Mouse (Mus musculus) urinary bladder, adult 18-20 months (tissue): ENCODE results near the gene Esyt2.

Experiments
- DNase-seq, 2 experiments: peaks; one replicate each; pipeline ENCODE4 v3.0.0; 2022; ENCODE audit warnings: low spot score in 2 of 2, mixed read lengths in 2 of 2

Gene Esyt2

GRCm38 (mm10) chr12:116362091-116362490, 81.1 kb downstream of the Esyt2 start:
- DNase-seq = no peak

- no peak for DNase-seq
Measured at GRCm38 (mm10) chr12:116366900-116367299, 85.9 kb downstream of the Esyt2 start.

- no peak for DNase-seq
Measured at GRCm38 (mm10) chr12:116367346-116367745, 86.3 kb downstream of the Esyt2 start.

GRCm38 (mm10) chr12:116368857-116369256, 87.9 kb downstream of the Esyt2 start:
- DNase-seq = no peak

GRCm38 (mm10) chr12:116383101-116383500, 102.1 kb downstream of the Esyt2 start:
- no peak for DNase-seq

- no peak for DNase-seq
Measured at GRCm38 (mm10) chr12:116383995-116384394, 103.0 kb downstream of the Esyt2 start.

GRCm38 (mm10) chr12:116386802-116387201, 105.8 kb downstream of the Esyt2 start:
- no peak for DNase-seq

- DNase-seq = no peak
Measured at GRCm38 (mm10) chr12:116389868-116390267, 108.9 kb downstream of the Esyt2 start.

GRCm38 (mm10) chr12:116394327-116394726, 113.3 kb downstream of the Esyt2 start:
- DNase-seq = no peak

GRCm38 (mm10) chr12:116395312-116395711, 114.3 kb downstream of the Esyt2 start:
- no peak for DNase-seq

- DNase-seq = no peak
Measured at GRCm38 (mm10) chr12:116396072-116396695, 115.2 kb downstream of the Esyt2 start.

GRCm38 (mm10) chr12:116404012-116404679, 123.2 kb downstream of the Esyt2 start:
- peak in 1 of 2 experiments; percentile 3 for DNase-seq

GRCm38 (mm10) chr12:116405045-116405835, 124.2 kb downstream of the Esyt2 start, which contains the start of gene Ncapg2:
Gene Ncapg2, plus strand, starts transcription at chr12:116405402.
- DNase-seq = peak; percentile 97 to 98

- no peak for DNase-seq
Measured at GRCm38 (mm10) chr12:116405836-116406155, 124.8 kb downstream of the Esyt2 start.

GRCm38 (mm10) chr12:116407883-116408282, 126.9 kb downstream of the Esyt2 start:
- DNase-seq = no peak

- DNase-seq = no peak
Measured at GRCm38 (mm10) chr12:116414941-116415340, 133.9 kb downstream of the Esyt2 start.

GRCm38 (mm10) chr12:116416514-116416913, 135.5 kb downstream of the Esyt2 start:
- DNase-seq = no peak

GRCm38 (mm10) chr12:116421656-116422055, 140.7 kb downstream of the Esyt2 start:
- DNase-seq = no peak

- DNase-seq = no peak
Measured at GRCm38 (mm10) chr12:116425392-116425791, 144.4 kb downstream of the Esyt2 start.

- no peak for DNase-seq
Measured at GRCm38 (mm10) chr12:116433742-116434141, 152.7 kb downstream of the Esyt2 start.

GRCm38 (mm10) chr12:116435232-116435631, 154.2 kb downstream of the Esyt2 start:
- DNase-seq = no peak

- no peak for DNase-seq
Measured at GRCm38 (mm10) chr12:116436125-116436524, 155.1 kb downstream of the Esyt2 start.

- no peak for DNase-seq
Measured at GRCm38 (mm10) chr12:116438591-116438990, 157.6 kb downstream of the Esyt2 start.
